Mouse (Mus musculus): ENCODE data around the gene Grid1. TPM values are rescaled to one million over a fixed set of nuclear protein-coding genes. Genes with fewer than 3 reads are reported as not detected.

The Grid1 gene
- polyA plus RNA-seq, 1 experiment from 2014 or later = 0.27 TPM

DNA sequence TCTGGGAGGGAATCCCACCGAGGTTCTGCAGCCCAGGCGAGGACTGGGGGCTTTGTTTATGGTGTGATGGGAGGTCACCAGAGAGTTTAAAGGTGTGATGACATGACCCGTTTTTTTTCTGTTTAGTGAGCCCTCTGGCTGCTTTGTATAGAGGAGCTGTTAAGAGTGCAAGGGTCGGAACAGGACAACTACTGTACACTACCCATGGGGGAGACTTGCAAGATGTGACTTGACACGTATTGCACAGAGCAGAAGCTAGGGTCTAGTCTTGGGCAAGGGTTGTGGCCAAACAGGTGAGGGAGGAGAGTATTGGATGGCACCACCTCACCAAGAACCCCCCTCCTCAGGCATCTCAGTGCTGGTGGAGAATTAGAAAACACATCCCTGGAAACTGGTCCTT, 224.4 kb downstream of the Grid1 start:
- H3K4me2 ChIP-seq (ENCODE audit: low read depth, low read length) = no peak overlapping the region
- no peak overlapping the region for H3K27ac ChIP-seq (replicated peaks; ENCODE audit: low read depth, low read length)
- no peaks in the 10 kb centered on the region for H3K4me1 ChIP-seq (ENCODE audit: control insufficient read depth, insufficient read depth, low read length)
- DNase-seq (ENCODE audit: low spot score) = no peak
- WGBS = 67% methylated on average over 5 of the region's 5 CpGs
- no peaks in the 10 kb centered on the region for H3K9me3 ChIP-seq (replicated peaks; ENCODE audit: control insufficient read depth, low read length)
- no peaks in the 10 kb centered on the region for H3K36me3 ChIP-seq (replicated peaks; ENCODE audit: control insufficient read depth, insufficient read depth, low read depth, low read length)
- no peak overlapping the region for H3K9ac ChIP-seq (replicated peaks; ENCODE audit: low read length)
- no peak; the same call in 1 of the 2 replicates for ATAC-seq (replicated peaks; ENCODE audit: insufficient number of reproducible peaks, low FRiP score, low TSS enrichment, low read depth)
- no peak overlapping the region for H3K4me3 ChIP-seq (ENCODE audit: low read depth, low read length)
- H3K27me3 ChIP-seq (ENCODE audit: control insufficient read depth, insufficient read depth, low read length) = no peaks in the 10 kb centered on the region

GRCm38 (mm10) chr14:35044918-35045698, 225.2 kb downstream of the Grid1 start:
- 76% methylated on average over 10 of the region's 10 CpGs for WGBS
- no peak for DNase-seq (ENCODE audit: low spot score)
- no peak overlapping the region for H3K4me3 ChIP-seq (ENCODE audit: low read depth, low read length)
- no peak overlapping the region for H3K27ac ChIP-seq (replicated peaks; ENCODE audit: low read depth, low read length)
- ATAC-seq (replicated peaks; ENCODE audit: insufficient number of reproducible peaks, low FRiP score, low TSS enrichment, low read depth) = no peak
- no peak overlapping the region for H3K9ac ChIP-seq (replicated peaks; ENCODE audit: low read length)
- no peaks in the 10 kb centered on the region for H3K9me3 ChIP-seq (replicated peaks; ENCODE audit: control insufficient read depth, low read length)
- H3K27me3 ChIP-seq (ENCODE audit: control insufficient read depth, insufficient read depth, low read length) = no peaks in the 10 kb centered on the region
- no peak overlapping the region for H3K4me2 ChIP-seq (ENCODE audit: low read depth, low read length)
- no peaks in the 10 kb centered on the region for H3K4me1 ChIP-seq (ENCODE audit: control insufficient read depth, insufficient read depth, low read length)
- no peaks in the 10 kb centered on the region for H3K36me3 ChIP-seq (replicated peaks; ENCODE audit: control insufficient read depth, insufficient read depth, low read depth, low read length)

- WGBS = 77% methylated on average over 8 of the region's 8 CpGs
- no peak for DNase-seq (ENCODE audit: low spot score)
Measured at GRCm38 (mm10) chr14:35049231-35049630, 229.3 kb downstream of the Grid1 start.

DNA sequence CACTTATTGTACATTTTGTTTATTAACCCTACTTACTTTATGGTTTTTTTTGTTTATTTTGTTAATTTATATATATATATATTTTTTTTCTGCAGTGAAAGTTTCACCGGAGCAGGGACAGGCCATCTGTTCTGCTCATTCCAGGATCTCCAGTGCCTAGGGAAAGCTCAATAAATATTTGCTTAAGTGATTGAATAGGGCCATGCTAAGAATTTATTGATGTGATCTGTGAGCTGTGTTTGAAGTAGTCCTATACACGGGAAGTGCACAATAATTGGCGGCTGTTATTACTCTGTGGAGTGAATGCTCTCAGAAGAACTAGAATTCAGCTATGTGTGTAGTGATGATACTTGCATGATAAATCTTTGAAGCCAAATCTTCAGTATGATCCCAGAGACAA, 234.2 kb downstream of the Grid1 start:
- ATAC-seq (replicated peaks; ENCODE audit: insufficient number of reproducible peaks, low FRiP score, low TSS enrichment, low read depth) (no peak), DNase-seq (ENCODE audit: low spot score) (no peak)
- H3K27me3 ChIP-seq (ENCODE audit: control insufficient read depth, insufficient read depth, low read length) = no peaks in the 10 kb centered on the region
- H3K4me2 ChIP-seq (ENCODE audit: low read depth, low read length) = no peak overlapping the region
- H3K27ac ChIP-seq (replicated peaks; ENCODE audit: low read depth, low read length) = no peak overlapping the region
- no peak overlapping the region for H3K9ac ChIP-seq (replicated peaks; ENCODE audit: low read length)
- no peaks in the 10 kb centered on the region for H3K9me3 ChIP-seq (replicated peaks; ENCODE audit: control insufficient read depth, low read length)
- H3K36me3 ChIP-seq (replicated peaks; ENCODE audit: control insufficient read depth, insufficient read depth, low read depth, low read length) = no peaks in the 10 kb centered on the region
- 70% methylated on average over 3 of the region's 3 CpGs for WGBS
- H3K4me3 ChIP-seq (ENCODE audit: low read depth, low read length) = no peak overlapping the region
- no peaks in the 10 kb centered on the region for H3K4me1 ChIP-seq (ENCODE audit: control insufficient read depth, insufficient read depth, low read length)

More at GRCm38 (mm10) chr14:35049231-35049630, 229.3 kb downstream of the Grid1 start:
- Histone ChIP-seq H3K4me1 (ENCODE audit: control insufficient read depth, insufficient read depth, low read length) (no peaks in the 10 kb centered on the region), H3K27me3 (ENCODE audit: control insufficient read depth, insufficient read depth, low read length) (no peaks in the 10 kb centered on the region), H3K36me3 (replicated peaks; ENCODE audit: control insufficient read depth, insufficient read depth, low read depth, low read length) (no peaks in the 10 kb centered on the region), H3K27ac (replicated peaks; ENCODE audit: low read depth, low read length) (no peak overlapping the region), H3K4me2 (ENCODE audit: low read depth, low read length) (no peak overlapping the region), H3K9ac (replicated peaks; ENCODE audit: low read length) (no peak overlapping the region), H3K9me3 (replicated peaks; ENCODE audit: control insufficient read depth, low read length) (no peaks in the 10 kb centered on the region), H3K4me3 (ENCODE audit: low read depth, low read length) (no peak overlapping the region)
- no peak for ATAC-seq (replicated peaks; ENCODE audit: insufficient number of reproducible peaks, low FRiP score, low TSS enrichment, low read depth)

DNA sequence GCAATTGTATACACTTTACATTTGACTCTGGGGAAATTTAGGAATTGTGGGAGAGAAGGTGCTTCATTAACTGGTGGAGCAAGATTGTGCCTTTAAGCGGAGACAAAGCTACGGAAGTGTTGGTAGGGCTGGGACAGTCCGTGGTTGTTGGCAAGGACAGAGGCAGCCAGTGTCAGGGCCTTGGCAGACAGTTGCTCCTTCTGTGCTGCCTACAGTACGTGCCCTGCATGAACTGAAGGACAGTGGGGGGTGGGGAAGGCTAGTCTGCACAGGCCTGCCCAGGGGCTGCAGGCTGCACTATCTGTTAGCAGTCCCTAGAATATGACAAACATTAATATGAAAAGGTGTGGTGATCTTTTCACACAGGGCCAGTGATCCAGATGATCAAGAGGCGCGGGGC, 254.7 kb downstream of the Grid1 start:
- H3K4me1 ChIP-seq (ENCODE audit: control insufficient read depth, insufficient read depth, low read length) = no peaks in the 10 kb centered on the region
- ATAC-seq (replicated peaks; ENCODE audit: insufficient number of reproducible peaks, low FRiP score, low TSS enrichment, low read depth) = no peak
- no peak overlapping the region for H3K27ac ChIP-seq (replicated peaks; ENCODE audit: low read depth, low read length)
- no peaks in the 10 kb centered on the region for H3K36me3 ChIP-seq (replicated peaks; ENCODE audit: control insufficient read depth, insufficient read depth, low read depth, low read length)
- H3K9ac ChIP-seq (replicated peaks; ENCODE audit: low read length) = no peak overlapping the region
- 68% methylated on average over 6 of the region's 6 CpGs for WGBS
- no peak overlapping the region for H3K4me2 ChIP-seq (ENCODE audit: low read depth, low read length)
- no peaks in the 10 kb centered on the region for H3K9me3 ChIP-seq (replicated peaks; ENCODE audit: control insufficient read depth, low read length)
- H3K4me3 ChIP-seq (ENCODE audit: low read depth, low read length) = no peak overlapping the region
- DNase-seq (ENCODE audit: low spot score) = no peak
- H3K27me3 ChIP-seq (ENCODE audit: control insufficient read depth, insufficient read depth, low read length) = no peaks in the 10 kb centered on the region

DNA sequence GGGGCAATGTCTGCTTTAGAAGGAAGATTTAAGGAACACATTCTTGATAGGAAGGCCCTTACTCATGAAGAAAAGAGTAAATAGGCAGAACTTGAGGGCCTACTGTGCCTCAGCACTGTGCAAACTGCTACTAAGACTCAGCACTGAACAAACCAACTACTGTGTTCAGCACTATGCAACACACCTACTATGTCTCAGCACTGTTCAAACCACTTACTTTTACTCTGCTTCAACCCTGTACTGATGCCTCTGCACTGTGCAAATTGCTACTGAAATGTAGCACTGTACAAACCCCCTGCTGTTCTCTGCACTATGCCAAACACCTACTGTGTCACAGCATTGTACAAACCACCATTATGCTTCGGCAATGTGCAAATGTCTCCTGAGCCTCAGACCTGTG, 260.0 kb downstream of the Grid1 start:
- Histone ChIP-seq H3K4me2 (ENCODE audit: low read depth, low read length) (no peak overlapping the region), H3K9ac (replicated peaks; ENCODE audit: low read length) (no peak overlapping the region), H3K36me3 (replicated peaks; ENCODE audit: control insufficient read depth, insufficient read depth, low read depth, low read length) (no peaks in the 10 kb centered on the region), H3K4me1 (ENCODE audit: control insufficient read depth, insufficient read depth, low read length) (no peaks in the 10 kb centered on the region), H3K27me3 (ENCODE audit: control insufficient read depth, insufficient read depth, low read length) (no peaks in the 10 kb centered on the region), H3K9me3 (replicated peaks; ENCODE audit: control insufficient read depth, low read length) (no peaks in the 10 kb centered on the region), H3K4me3 (ENCODE audit: low read depth, low read length) (no peak overlapping the region), H3K27ac (replicated peaks; ENCODE audit: low read depth, low read length) (no peak overlapping the region)
- 88% methylated on average over 1 of the region's 1 CpGs for WGBS
- DNase-seq (ENCODE audit: low spot score) (no peak), ATAC-seq (replicated peaks; ENCODE audit: insufficient number of reproducible peaks, low FRiP score, low TSS enrichment, low read depth) (no peak)

GRCm38 (mm10) chr14:35092646-35093045, 272.7 kb downstream of the Grid1 start:
- H3K27me3 ChIP-seq (ENCODE audit: control insufficient read depth, insufficient read depth, low read length) = no peaks in the 10 kb centered on the region
- H3K9ac ChIP-seq (replicated peaks; ENCODE audit: low read length) = no peak overlapping the region
- H3K36me3 ChIP-seq (replicated peaks; ENCODE audit: control insufficient read depth, insufficient read depth, low read depth, low read length) = no peaks in the 10 kb centered on the region
- WGBS = 89% methylated on average over 4 of the region's 4 CpGs
- no peaks in the 10 kb centered on the region for H3K9me3 ChIP-seq (replicated peaks; ENCODE audit: control insufficient read depth, low read length)
- no peak overlapping the region for H3K27ac ChIP-seq (replicated peaks; ENCODE audit: low read depth, low read length)
- no peak overlapping the region for H3K4me2 ChIP-seq (ENCODE audit: low read depth, low read length)
- no peak overlapping the region for H3K4me3 ChIP-seq (ENCODE audit: low read depth, low read length)
- H3K4me1 ChIP-seq (ENCODE audit: control insufficient read depth, insufficient read depth, low read length) = no peaks in the 10 kb centered on the region
- ATAC-seq (replicated peaks; ENCODE audit: insufficient number of reproducible peaks, low FRiP score, low TSS enrichment, low read depth) = no peak
- DNase-seq (ENCODE audit: low spot score) = no peak

DNA sequence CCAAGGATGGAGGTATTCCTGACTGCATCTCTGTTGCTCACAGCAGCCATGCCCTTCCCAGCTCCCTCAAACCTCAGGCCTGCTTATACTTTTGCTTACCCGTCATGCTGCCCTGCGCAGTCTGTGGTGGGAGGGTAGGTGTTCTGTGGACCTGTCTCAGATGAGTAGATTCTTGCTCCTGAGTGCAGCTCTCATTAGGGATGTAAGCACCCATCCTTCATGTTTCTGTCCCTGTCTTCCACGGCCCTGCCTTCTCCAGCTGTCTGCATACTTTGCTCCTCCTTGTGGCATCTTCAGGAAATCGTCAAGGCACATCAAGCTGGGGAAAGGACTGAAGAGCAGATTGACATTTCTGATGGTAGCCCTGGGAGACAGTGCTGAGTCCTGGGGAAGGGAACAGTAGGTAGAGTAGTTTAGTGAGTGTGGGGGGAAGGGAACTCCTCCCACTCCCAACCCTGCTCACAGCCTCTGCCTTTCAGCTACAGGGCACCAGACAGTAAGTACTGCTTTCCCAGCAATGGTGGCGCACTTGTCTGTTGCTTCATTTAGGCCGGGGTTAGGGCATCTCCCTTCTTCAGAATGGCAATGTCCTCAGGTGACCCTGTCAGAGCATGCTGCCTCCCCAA, 273.8 kb downstream of the Grid1 start:
- DNase-seq (ENCODE audit: low spot score) (no peak), ATAC-seq (replicated peaks; ENCODE audit: insufficient number of reproducible peaks, low FRiP score, low TSS enrichment, low read depth) (no peak)
- 66% methylated on average over 6 of the region's 6 CpGs for WGBS
- H3K27me3 ChIP-seq (ENCODE audit: control insufficient read depth, insufficient read depth, low read length) = no peaks in the 10 kb centered on the region
- no peak overlapping the region for H3K4me3 ChIP-seq (ENCODE audit: low read depth, low read length)
- no peak overlapping the region for H3K27ac ChIP-seq (replicated peaks; ENCODE audit: low read depth, low read length)
- no peaks in the 10 kb centered on the region for H3K9me3 ChIP-seq (replicated peaks; ENCODE audit: control insufficient read depth, low read length)
- H3K4me2 ChIP-seq (ENCODE audit: low read depth, low read length) = no peak overlapping the region
- H3K4me1 ChIP-seq (ENCODE audit: control insufficient read depth, insufficient read depth, low read length) = no peaks in the 10 kb centered on the region
- no peak overlapping the region for H3K9ac ChIP-seq (replicated peaks; ENCODE audit: low read length)
- no peaks in the 10 kb centered on the region for H3K36me3 ChIP-seq (replicated peaks; ENCODE audit: control insufficient read depth, insufficient read depth, low read depth, low read length)

All from embryonic facial prominence, embryonic 11.5 days (tissue).